Mouse (Mus musculus) forebrain, embryonic 15.5 days (tissue): ENCODE data around the gene Srrt. TPM values are rescaled to one million over a fixed set of nuclear protein-coding genes. Genes with fewer than 3 reads are reported as not detected.

Source experiments
- ATAC-seq: fragments of 200-750 bp; cut with Nextera tagmentation; replicated peaks from 2 replicates; pipeline ENCODE4 v1.8.0; 2017; ENCODE audit warnings: mild to moderate bottlenecking, moderate TSS enrichment, moderate library complexity
- H3K27ac ChIP-seq: fragments of 300-500 bp; sonication (generic); replicated peaks from 2 replicates; pipeline ENCODE4 v1.5.1; 2015; ENCODE audit warnings: mild to moderate bottlenecking, inconsistent platforms
- H3K27me3 ChIP-seq: fragments of 300-500 bp; sonication (generic); 2 replicates; pipeline ENCODE4 v1.6.1; 2015; ENCODE audit warnings: inconsistent platforms
- H3K36me3 ChIP-seq: fragments of 300-500 bp; sonication (generic); 2 replicates; pipeline ENCODE4 v1.6.1; 2015; ENCODE audit warnings: mild to moderate bottlenecking, inconsistent platforms
- H3K4me1 ChIP-seq: fragments of 300-500 bp; sonication (generic); 2 replicates; pipeline ENCODE4 v1.6.1; 2015; ENCODE audit warnings: inconsistent platforms
- H3K4me2 ChIP-seq: fragments of 300-500 bp; sonication (generic); replicated peaks from 2 replicates; pipeline ENCODE4 v1.6.1; 2015; ENCODE audit warnings: mild to moderate bottlenecking, inconsistent platforms
- H3K4me3 ChIP-seq: fragments of 300-500 bp; sonication (generic); 2 replicates; pipeline ENCODE4 v1.5.1; 2015; ENCODE audit warnings: mild to moderate bottlenecking, inconsistent platforms
- H3K9ac ChIP-seq: fragments of 300-500 bp; sonication (generic); replicated peaks from 2 replicates; pipeline ENCODE4 v1.6.1; 2015; ENCODE audit warnings: mild to moderate bottlenecking, inconsistent platforms
- H3K9me3 ChIP-seq: fragments of 300-500 bp; sonication (generic); 2 replicates; pipeline ENCODE4 v1.6.1; 2016; ENCODE audit warnings: inconsistent platforms
- WGBS: fragments of 180-500 bp; shearing (Covaris S2); methylation state at CpG from one replicate; pipeline ENCODE4 v1.1.7; 2015; ENCODE audit warnings: mixed read lengths; 5-methylcytosine and 5-hydroxymethylcytosine counted together
- polyA plus RNA-seq: library from polyadenylated mRNA; unstranded; fragments of >200 nt; fragmentation: Nextera tagmentation; extraction: Ambion mirVana; gene quantifications from 2 replicates; pipeline ENCODE4 v1.2.1, GENCODE M21; 2015

Gene Srrt
- polyA plus RNA-seq, 1 experiment from 2014 or later, result 118 TPM

- Histone ChIP-seq H3K4me2 (no peak overlapping the region), H3K9ac (no peak overlapping the region), H3K27ac (no peak overlapping the region), H3K36me3 (no peaks in the 10 kb centered on the region), H3K4me3 (no peak overlapping the region), H3K27me3 (no peaks in the 10 kb centered on the region; the same call in 1 of the 2 replicates), H3K9me3 (no peaks in the 10 kb centered on the region), H3K4me1 (peaks cover 37% of the 10 kb centered on the region)
- ATAC-seq, result no peak
- 93% methylated on average over 4 of the region's 4 CpGs for WGBS
Observed at GRCm38 (mm10) chr5:137346983-137347382, 39.5 kb upstream of the Srrt start.

GRCm38 (mm10) chr5:137346388-137346787 is 38.9 kb upstream of the Srrt start:
- H3K27ac ChIP-seq, result no peak overlapping the region
- H3K9me3 ChIP-seq, result no peaks in the 10 kb centered on the region
- peaks cover 32% of the 10 kb centered on the region for H3K4me1 ChIP-seq
- ATAC-seq, result no peak
- no peaks in the 10 kb centered on the region; the same call in 1 of the 2 replicates for H3K27me3 ChIP-seq
- 84% methylated on average over 1 of the region's 1 CpGs for whole genome bisulfite sequencing
- H3K4me3 ChIP-seq, result no peak overlapping the region
- no peak overlapping the region for H3K4me2 ChIP-seq
- no peaks in the 10 kb centered on the region for H3K36me3 ChIP-seq
- no peak overlapping the region for H3K9ac ChIP-seq

- Histone ChIP-seq H3K27ac (no peak overlapping the region), H3K4me1 (peaks cover 27% of the 10 kb centered on the region), H3K9me3 (no peaks in the 10 kb centered on the region), H3K4me3 (no peak overlapping the region), H3K27me3 (no peaks in the 10 kb centered on the region; the same call in 1 of the 2 replicates), H3K9ac (no peak overlapping the region), H3K4me2 (no peak overlapping the region), H3K36me3 (no peaks in the 10 kb centered on the region)
- no peak for ATAC-seq
- WGBS, result 23% methylated on average over 9 of the region's 9 CpGs
Observed at GRCm38 (mm10) chr5:137345821-137346220, 38.3 kb upstream of the Srrt start.

GRCm38 (mm10) chr5:137343869-137344268 is 36.4 kb upstream of the Srrt start:
- peaks cover 22% of the 10 kb centered on the region for H3K4me1 ChIP-seq
- H3K27ac ChIP-seq, result no peak overlapping the region
- no peak overlapping the region for H3K9ac ChIP-seq
- ATAC-seq, result no peak
- H3K4me2 ChIP-seq, result no peak overlapping the region
- no peaks in the 10 kb centered on the region for H3K9me3 ChIP-seq
- no peak overlapping the region for H3K4me3 ChIP-seq
- H3K36me3 ChIP-seq, result no peaks in the 10 kb centered on the region
- H3K27me3 ChIP-seq, result no peaks in the 10 kb centered on the region

GRCm38 (mm10) chr5:137343412-137343811 is 35.9 kb upstream of the Srrt start:
- ATAC-seq, result no peak
- Histone ChIP-seq H3K27ac (no peak overlapping the region), H3K4me3 (no peak overlapping the region), H3K27me3 (no peaks in the 10 kb centered on the region), H3K36me3 (no peaks in the 10 kb centered on the region), H3K4me2 (no peak overlapping the region), H3K9ac (no peak overlapping the region), H3K4me1 (peaks cover 22% of the 10 kb centered on the region), H3K9me3 (no peaks in the 10 kb centered on the region)
- 93% methylated on average over 5 of the region's 5 CpGs for WGBS

- no peak overlapping the region for H3K4me2 ChIP-seq
- WGBS, result 77% methylated on average over 7 of the region's 7 CpGs
- ATAC-seq, result no peak
- no peak overlapping the region for H3K9ac ChIP-seq
- no peaks in the 10 kb centered on the region for H3K27me3 ChIP-seq
- no peaks in the 10 kb centered on the region for H3K36me3 ChIP-seq
- no peak overlapping the region for H3K27ac ChIP-seq
- no peak overlapping the region for H3K4me3 ChIP-seq
- H3K9me3 ChIP-seq, result no peaks in the 10 kb centered on the region
- H3K4me1 ChIP-seq, result peaks cover 18% of the 10 kb centered on the region
Observed at GRCm38 (mm10) chr5:137342407-137343012, 35.0 kb upstream of the Srrt start.

GRCm38 (mm10) chr5:137340222-137340621 is 32.7 kb upstream of the Srrt start:
- Histone ChIP-seq H3K9ac (no peak overlapping the region), H3K4me3 (peak overlapping the region; percentile 44; the same call in 1 of the 2 replicates), H3K27me3 (no peaks in the 10 kb centered on the region), H3K9me3 (no peaks in the 10 kb centered on the region), H3K4me2 (peak overlapping the region; percentile 84; the same call in 1 of the 2 replicates), H3K36me3 (no peaks in the 10 kb centered on the region), H3K27ac (peak overlapping the region; percentile 78), H3K4me1 (peaks cover 18% of the 10 kb centered on the region)
- ATAC-seq, result no peak
- 76% methylated on average over 6 of the region's 6 CpGs for WGBS

- no peaks in the 10 kb centered on the region for H3K36me3 ChIP-seq
- H3K9ac ChIP-seq, result peak overlapping the region; percentile 53
- H3K4me1 ChIP-seq, result peaks cover 18% of the 10 kb centered on the region
- WGBS, result under 1% methylated on average over 22 of the region's 22 CpGs
- H3K4me3 ChIP-seq, result peak overlapping the region; percentile 44
- peak overlapping the region; percentile 84 for H3K4me2 ChIP-seq
- H3K9me3 ChIP-seq, result no peaks in the 10 kb centered on the region
- no peaks in the 10 kb centered on the region for H3K27me3 ChIP-seq
- peak; percentile 63 for ATAC-seq
- peak overlapping the region; percentile 78 for H3K27ac ChIP-seq
Observed at GRCm38 (mm10) chr5:137339290-137339979, 32.0 kb upstream of the Srrt start.

GRCm38 (mm10) chr5:137338663-137339289 is 31.3 kb upstream of the Srrt start:
- peak overlapping the region; percentile 53 for H3K9ac ChIP-seq
- no peaks in the 10 kb centered on the region for H3K27me3 ChIP-seq
- H3K27ac ChIP-seq, result peak overlapping the region; percentile 78
- H3K4me1 ChIP-seq, result peaks cover 23% of the 10 kb centered on the region
- peak overlapping the region; percentile 84 for H3K4me2 ChIP-seq
- WGBS, result 2% methylated on average over 11 of the region's 11 CpGs
- no peaks in the 10 kb centered on the region for H3K36me3 ChIP-seq
- no peaks in the 10 kb centered on the region for H3K9me3 ChIP-seq
- ATAC-seq, result peak; percentile 30
- H3K4me3 ChIP-seq, result peak overlapping the region; percentile 44

GRCm38 (mm10) chr5:137338256-137338655 is 30.8 kb upstream of the Srrt start:
- Histone ChIP-seq H3K27me3 (no peaks in the 10 kb centered on the region), H3K4me3 (peak overlapping the region; percentile 44), H3K36me3 (no peaks in the 10 kb centered on the region), H3K9me3 (no peaks in the 10 kb centered on the region), H3K9ac (peak overlapping the region; percentile 53), H3K4me1 (peaks cover 26% of the 10 kb centered on the region), H3K27ac (peak overlapping the region; percentile 78), H3K4me2 (peak overlapping the region; percentile 84)
- ATAC-seq, result peak; percentile 89
- 1% methylated on average over 19 of the region's 19 CpGs for WGBS

GRCm38 (mm10) chr5:137337190-137337589 is 29.7 kb upstream of the Srrt start:
- H3K36me3 ChIP-seq, result no peaks in the 10 kb centered on the region
- peaks cover 37% of the 10 kb centered on the region for H3K4me1 ChIP-seq
- H3K4me2 ChIP-seq, result no peak overlapping the region
- no peak for ATAC-seq
- H3K27me3 ChIP-seq, result no peaks in the 10 kb centered on the region
- H3K4me3 ChIP-seq, result no peak overlapping the region
- no peak overlapping the region for H3K27ac ChIP-seq
- 58% methylated on average over 8 of the region's 8 CpGs for WGBS
- H3K9ac ChIP-seq, result 0 out of 2 replicates have a peak overlapping the region, but pooled peaks have one; percentile 4
- H3K9me3 ChIP-seq, result no peaks in the 10 kb centered on the region

GRCm38 (mm10) chr5:137335066-137335465 is 27.6 kb upstream of the Srrt start:
- ATAC-seq, result no peak
- H3K36me3 ChIP-seq, result no peaks in the 10 kb centered on the region
- H3K4me3 ChIP-seq, result no peak overlapping the region
- no peaks in the 10 kb centered on the region for H3K9me3 ChIP-seq
- WGBS, result 67% methylated on average over 6 of the region's 6 CpGs
- H3K4me2 ChIP-seq, result no peak overlapping the region
- H3K27me3 ChIP-seq, result no peaks in the 10 kb centered on the region
- peaks cover 36% of the 10 kb centered on the region for H3K4me1 ChIP-seq
- H3K9ac ChIP-seq, result no peak overlapping the region
- H3K27ac ChIP-seq, result no peak overlapping the region
